Comparison of ENCODE assay signal across 20 mouse cellular contexts in the genomic region with DNA sequence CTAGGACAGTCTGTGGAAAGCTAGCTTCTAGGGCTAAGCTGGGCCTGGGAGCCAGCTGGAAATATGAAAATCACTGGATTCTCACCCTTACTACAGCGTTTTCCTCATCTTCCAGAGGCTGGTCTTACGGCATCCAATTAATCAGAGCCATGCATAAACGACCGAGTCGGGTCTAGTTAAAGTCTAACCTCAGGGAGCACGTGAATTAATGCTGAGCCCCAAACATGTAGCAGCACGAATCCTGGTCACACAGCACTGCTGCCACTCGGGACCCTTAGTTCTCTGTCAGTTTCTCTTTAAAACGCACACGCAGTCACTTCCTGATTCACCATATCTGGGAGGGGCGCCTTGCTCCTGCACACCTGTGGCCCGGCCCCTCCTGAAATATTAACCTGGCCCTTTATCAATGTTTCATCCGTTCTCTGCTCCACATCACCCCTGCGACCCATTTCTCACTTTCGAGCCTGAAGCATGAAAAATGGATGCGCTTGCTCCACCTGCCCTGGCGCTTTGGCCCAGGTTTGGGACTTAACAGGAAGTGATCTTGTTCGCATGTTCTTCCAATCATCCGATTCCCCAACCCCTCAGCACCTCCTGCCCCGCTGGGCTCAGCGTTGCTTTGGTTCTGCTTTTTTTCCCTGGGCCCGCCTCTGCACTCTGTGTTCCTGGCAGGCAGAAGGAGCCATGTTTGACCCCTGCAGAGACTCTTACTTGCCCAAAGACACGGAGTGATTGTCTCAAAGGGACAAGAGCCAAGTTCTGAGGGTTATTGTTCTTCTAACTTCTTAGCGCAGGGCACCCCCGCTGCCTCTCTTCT. TPM values are rescaled to one million over a fixed set of nuclear protein-coding genes. Genes with fewer than 3 reads are reported as not detected.
A peak's percentile ranks its signal among the peaks of the same experiment; 100 is the strongest.
DNase-seq lines count a peak whose midpoint lies in the region; ATAC-seq and TF ChIP-seq lines count a peak whose summit lies in the region.
"Had no signal": no experiment of that assay in that cellular context is flagged by ENCODE, and none has a peak within 500 bp of the region (broad histone marks: within the 10 kb centered on the region; RNA-seq: fewer than 3 reads in every experiment).

No protein-coding gene starts in this region.

- H3K4me1 ChIP-seq in CH12.LX (ENCODE audit: control insufficient read depth in 1 of 2, insufficient read depth in 2 of 2) (no peaks in the 10 kb centered on the region), ES-E14 (ENCODE audit: control insufficient read depth in 2 of 2, insufficient read depth in 2 of 2, low read length in 2 of 2, poor library complexity in 1 of 2) (peaks cover 3 to 4% of the 10 kb centered on the region in 2 experiments; a peak in 2 of 4 replicates)
- peaks cover 10% of the 10 kb centered on the region for H3K4me1 ChIP-seq in hindbrain, embryonic 10.5 days (replicated peaks)

- intact Hi-C loops in left cerebral cortex, postnatal 36 days (cut with DNase I): no loop called here

- no peak overlapping the region for H3K4me3 ChIP-seq in CH12.LX (replicated peaks in 1 of 3; ENCODE audit: low read depth in 2 of 3, low read length in 2 of 3, poor library complexity in 1 of 3)
- peak overlapping the region; percentile 36 to 52 for H3K4me3 ChIP-seq in ES-E14 (ENCODE audit: insufficient read depth in 1 of 2, low read depth in 1 of 2, low read length in 2 of 2, poor library complexity in 1 of 2, severe bottlenecking in 1 of 2)
- no peak overlapping the region for H3K4me3 ChIP-seq in hindbrain, embryonic 10.5 days
- H3K4me3 ChIP-seq: limb, embryonic 13.5 days; neural tube, embryonic 13.5 days had no signal

- no peak for TF ChIP-seq RAD21 in CH12.LX (IDR thresholded peaks at IDR 0.05; ENCODE audit: low read depth, low read length)

- DNase-seq in CH12.LX (ENCODE audit: extremely low read depth): no peak
- no peak for DNase-seq in ES-E14 (ENCODE audit: low read depth, low spot score)
- peak; percentile 27 for DNase-seq in kidney, adult 18-20 months
- DNase-seq in kidney, postnatal 36 days: peak; percentile 17 to 23
- DNase-seq in layer of hippocampus, adult 8-10 months (ENCODE audit: low spot score in 2 of 2): no peak
- DNase-seq in left cerebral cortex, postnatal 36 days (ENCODE audit: low spot score in 2 of 2): no peak
- DNase-seq in hindbrain, embryonic 10.5 days (ENCODE audit: low spot score): no peak
- DNase-seq: adrenal gland, postnatal 14 days; cerebellum, postnatal 25 days; heart, adult 11 months; lung, adult 18-20 months; retina, postnatal 1 day; spleen, adult 18-20 months; thymus, adult 18-20 months had no signal

- dilution Hi-C loops in CH12.LX (cut with MboI; ENCODE audit: extremely low pct_ligation_motif_present, extremely low pct_unique_long_range_greater_than_20kb, low sequenced_read_pairs): no loop called here

- no peaks in the 10 kb centered on the region for H3K36me3 ChIP-seq in CH12.LX (replicated peaks in 1 of 2; ENCODE audit: control insufficient read depth in 1 of 2, insufficient read depth in 1 of 2, low read length in 1 of 2)
- no peaks in the 10 kb centered on the region for H3K36me3 ChIP-seq in ES-E14 (ENCODE audit: control insufficient read depth, insufficient read depth, low read length, poor library complexity, severe bottlenecking)
- no peaks in the 10 kb centered on the region for H3K36me3 ChIP-seq in hindbrain, embryonic 10.5 days
- H3K36me3 ChIP-seq: limb, embryonic 13.5 days; neural tube, embryonic 13.5 days had no signal

- 0 out of 2 replicates have a peak overlapping the region, but pooled peaks have one; percentile 5 for H3K4me2 ChIP-seq in CH12.LX (ENCODE audit: insufficient read depth, low read depth, poor library complexity, severe bottlenecking)
- H3K4me2 ChIP-seq: limb, embryonic 13.5 days; neural tube, embryonic 13.5 days had no signal

- in situ Hi-C loops in CH12.LX (cut with MboI; ENCODE audit: low pct_ligation_motif_present, low pct_unique_long_range_greater_than_20kb, low sequenced_read_pairs) (no loop called here), ES-E14 (cut with MboI; ENCODE audit: low sequenced_read_pairs in 2 of 2, unreplicated experiment in 2 of 2) (no loop called here)

- TF ChIP-seq EP300 in CH12.LX (IDR thresholded peaks at IDR 0.05; ENCODE audit: low read length): no peak

- WGBS in hindbrain, embryonic 10.5 days: 62% methylated on average over 25 of the region's 25 CpGs

- H3K27ac ChIP-seq in CH12.LX (ENCODE audit: insufficient read depth, low read depth): no peak overlapping the region
- no peak overlapping the region for H3K27ac ChIP-seq in ES-E14 (ENCODE audit: insufficient read depth, low read depth, low read length, poor library complexity, severe bottlenecking)
- no peak overlapping the region for H3K27ac ChIP-seq in hindbrain, embryonic 10.5 days
- H3K27ac ChIP-seq: hindbrain, postnatal 0 days; limb, embryonic 13.5 days; macrophage; neural tube, embryonic 13.5 days had no signal

- H3K9ac ChIP-seq in CH12.LX (ENCODE audit: insufficient read depth, low read depth): no peak overlapping the region
- peak overlapping the region; percentile 48 for H3K9ac ChIP-seq in ES-E14 (ENCODE audit: insufficient read depth, low read depth, low read length, poor library complexity, severe bottlenecking)
- H3K9ac ChIP-seq: limb, embryonic 13.5 days; neural tube, embryonic 13.5 days had no signal

- no peak for TF ChIP-seq POLR2A in CH12.LX (IDR thresholded peaks at IDR 0.05; ENCODE audit: low read depth, low read length)

- peaks cover 85% of the 10 kb centered on the region for H3K27me3 ChIP-seq in CH12.LX (replicated peaks)
- peaks cover 3% of the 10 kb centered on the region for H3K27me3 ChIP-seq in hindbrain, embryonic 10.5 days (ENCODE audit: insufficient read depth, poor library complexity, severe bottlenecking)
- H3K27me3 ChIP-seq: limb, embryonic 13.5 days; neural tube, embryonic 13.5 days had no signal

- no peak for ATAC-seq in cerebellum, adult (ENCODE audit: insufficient number of reproducible peaks, low FRiP score, low TSS enrichment)
- ATAC-seq: CD4-positive, CD25-positive, alpha-beta regulatory T cell, adult 4 months; hindbrain, postnatal 0 days had no signal

- no peaks in the 10 kb centered on the region for H3K9me3 ChIP-seq in CH12.LX (replicated peaks; ENCODE audit: low read length)
- H3K9me3 ChIP-seq in ES-E14 (ENCODE audit: control insufficient read depth, insufficient read depth, low read depth, low read length): no peaks in the 10 kb centered on the region
- no peaks in the 10 kb centered on the region for H3K9me3 ChIP-seq in hindbrain, embryonic 10.5 days
- H3K9me3 ChIP-seq: limb, embryonic 13.5 days; neural tube, embryonic 13.5 days had no signal

- no peaks in the 10 kb centered on the region for H3K79me2 ChIP-seq in CH12.LX (replicated peaks; ENCODE audit: control insufficient read depth, extremely low read depth, insufficient read depth, poor library complexity, severe bottlenecking)

- TF ChIP-seq CTCF in CH12.LX (conservative IDR thresholded peaks at IDR 0.05 in 1 of 2, IDR thresholded peaks at IDR 0.05 in 1 of 2; ENCODE audit: low read depth in 2 of 2, low read length in 2 of 2): no peak

TF ChIP-seq in CH12.LX, 34 proteins besides CTCF, POLR2A, EP300 and RAD21 (continues in another document):
- TF ChIP-seq MEF2A (IDR thresholded peaks at IDR 0.05; ENCODE audit: borderline replicate concordance, low read depth, low read length) (no peak), TCF12 (IDR thresholded peaks at IDR 0.05; ENCODE audit: low read depth, low read length) (no peak), NRF1 (IDR thresholded peaks at IDR 0.05; ENCODE audit: low read depth, low read length) (no peak), PAX5 (IDR thresholded peaks at IDR 0.05; ENCODE audit: low read length) (no peak), SIN3A (IDR thresholded peaks at IDR 0.05; ENCODE audit: low read length) (no peak), UBTF (IDR thresholded peaks at IDR 0.05; ENCODE audit: low read depth, low read length) (no peak), GABPA (IDR thresholded peaks at IDR 0.05; ENCODE audit: insufficient replicate concordance, low read depth, low read length) (no peak), JUND (conservative IDR thresholded peaks at IDR 0.05; ENCODE audit: low read depth, low read length) (no peak), BHLHE40 (IDR thresholded peaks at IDR 0.05; ENCODE audit: low read depth, low read length) (no peak), MAZ (IDR thresholded peaks at IDR 0.05; ENCODE audit: low read depth, low read length) (no peak), CHD1 (IDR thresholded peaks at IDR 0.05; ENCODE audit: low read depth, low read length) (no peak), ZC3H11A (IDR thresholded peaks at IDR 0.05; ENCODE audit: low read depth, low read length) (no peak), ZKSCAN1 (IDR thresholded peaks at IDR 0.05; ENCODE audit: borderline replicate concordance, low read depth, low read length) (no peak)

TF ChIP-seq in ES-E14, 5 proteins besides CTCF, POLR2A, EP300 and RAD21:
- no peak for TF ChIP-seq ZC3H11A (IDR thresholded peaks at IDR 0.05; ENCODE audit: borderline replicate concordance, low read depth, low read length)
- no peak for TF ChIP-seq CHD2 (IDR thresholded peaks at IDR 0.05; ENCODE audit: low read depth, low read length)
- no peak for TF ChIP-seq MAFK (IDR thresholded peaks at IDR 0.05; ENCODE audit: insufficient read depth, low read depth, low read length)
- no peak for TF ChIP-seq HCFC1 (IDR thresholded peaks at IDR 0.05; ENCODE audit: borderline replicate concordance, insufficient read depth, low read length)
- no peak for TF ChIP-seq ZNF384 (IDR thresholded peaks at IDR 0.05; ENCODE audit: low read depth, low read length)

RNA-seq across cellular contexts. Expression of gene Unc5b, which starts 31.3 kb away (rescaled TPM):
- total RNA-seq in CH12.LX (2012; rRNA removed) (0.21 and 0.29 TPM in 2 replicates), CH12.LX (2014; rRNA removed) (0.04 and 0.05 TPM in 2 replicates), ES-E14 (2012; rRNA removed) (75.5 and 82.0 TPM in 2 replicates)
- 0.05 and 0.06 TPM in 2 replicates for polyA plus RNA-seq in CH12.LX (2012; ENCODE audit: insufficient read length, low read depth)
- 10 to 100 TPM; 12.9 to 16.4 (median 15.0) TPM for total RNA-seq in layer of hippocampus, adult 8-10 months (2022)
- total RNA-seq in left cerebral cortex, postnatal 36 days (2021): 10 to 100 TPM in 1 of 2 experiments, 1 to 10 TPM in 1; 9.7 to 13.5 TPM
- 2.4 and 2.6 TPM in 2 replicates for polyA plus RNA-seq in hindbrain, embryonic 10.5 days (2016; fragmentation: Nextera tagmentation; extraction: Ambion mirVana)
- polyA plus RNA-seq: CD4-positive, CD25-positive, alpha-beta regulatory T cell, adult 4 months had no signal

Comparison
In these comparisons a context has a peak if more than half of its experiments do, and no peak if none do; other contexts are left out.
1. DNase-seq: peak in kidney, adult 18-20 months (single experiment) and kidney, postnatal 36 days (2 of 2); none in CH12.LX (single experiment), ES-E14 (single experiment), layer of hippocampus, adult 8-10 months (0 of 2), left cerebral cortex, postnatal 36 days (0 of 2) and hindbrain, embryonic 10.5 days (single experiment).
2. H3K4me3 ChIP-seq: peak in ES-E14 (2 of 2); none in CH12.LX (0 of 3) and hindbrain, embryonic 10.5 days (single experiment).
3. RNA of gene Unc5b, which starts 31.3 kb away (total RNA-seq): 75.5 to 82.0 TPM in ES-E14, 12.9 to 16.4 TPM in layer of hippocampus, adult 8-10 months and 9.7 to 13.5 TPM in left cerebral cortex, postnatal 36 days; 0.04 to 0.29 TPM in CH12.LX; every median in the first group is over 4 times any median in the second.